Mouse (Mus musculus) cortical plate, adult 2 months (tissue): Measurements from ENCODE around the gene Trpm5.

ENCODE experiments used
- CTCF ChIP-seq: fragments of 200-500 bp; IDR thresholded peaks from 2 replicates; pipeline ENCODE4 v1.5.1; 2011; ENCODE audit warnings: mild to moderate bottlenecking, control low read depth, low read length; ENCODE audit not compliant: insufficient read depth; ENCODE audit errors: extremely low read depth
- POLR2A ChIP-seq: fragments of 200-500 bp; IDR thresholded peaks from 2 replicates; pipeline ENCODE4 v1.6.1; 2011; ENCODE audit warnings: mild to moderate bottlenecking, low read length, control low read depth; ENCODE audit not compliant: insufficient read depth; ENCODE audit errors: extremely low read depth

DNA sequence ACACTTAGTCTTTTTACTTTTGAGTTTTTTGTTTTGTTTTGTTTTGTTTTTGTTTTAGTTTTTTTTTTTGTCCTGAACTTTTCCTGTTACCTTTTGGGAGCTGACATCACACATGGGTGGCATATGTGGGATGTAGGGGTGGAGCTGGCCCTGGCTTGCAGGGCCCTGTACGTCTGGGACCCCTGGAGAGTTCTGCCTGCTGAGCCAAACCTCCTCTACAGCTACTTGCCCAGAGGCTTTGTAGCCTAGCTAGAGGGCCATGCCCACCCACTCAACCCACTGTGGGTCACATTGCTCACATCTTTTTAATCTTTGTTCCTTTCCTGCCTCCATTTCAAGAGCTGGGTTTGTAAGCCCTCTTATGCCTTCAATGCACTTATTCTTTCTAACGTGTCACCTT, 27.0 kb downstream of the Trpm5 start:
- TF ChIP-seq CTCF = no peak
- TF ChIP-seq POLR2A = no peak
